Mouse (Mus musculus): ENCODE measurements at regions not wholly inside any gene's neighbourhood (a gene's known extent, or its start where the extent isn't known, plus 50 kb on each side); places are given as distances from the start of the nearest gene placed in this dataset.

DNA sequence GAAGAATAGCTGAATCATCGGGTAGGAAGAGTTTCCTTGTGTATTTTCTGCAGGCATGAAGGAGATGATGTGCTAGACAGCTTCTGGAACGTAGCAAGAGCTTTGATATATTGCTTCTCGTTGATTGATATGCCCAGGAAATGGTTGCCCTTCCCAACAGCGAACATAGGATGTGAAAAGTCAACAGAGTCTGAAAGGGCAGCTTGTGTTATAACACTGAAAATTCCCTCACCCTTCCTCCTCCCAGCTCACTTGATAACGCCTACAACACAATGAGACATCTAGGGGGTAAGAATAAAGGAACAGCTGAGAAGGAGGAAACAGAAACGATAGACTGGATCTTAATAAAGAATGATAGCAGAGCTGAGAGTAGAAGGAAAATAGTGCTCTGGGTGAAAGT is 60.1 kb upstream of the Itprid2 start:
- TF ChIP-seq CTCF (IDR thresholded peaks at IDR 0.05; ENCODE audit: extremely low read depth, insufficient read length, insufficient replicate concordance, low read depth, low read length), result no peak
- TF ChIP-seq POLR2A (IDR thresholded peaks at IDR 0.05; ENCODE audit: low read depth, low read length), result no peak
